Mouse (Mus musculus): ENCODE data around the gene Olfr357. TPM values are rescaled to one million over a fixed set of nuclear protein-coding genes. Genes with fewer than 3 reads are reported as not detected.

Gene Olfr357
- polyA plus RNA-seq (2015; fragmentation: Nextera tagmentation; extraction: Ambion mirVana) = not detected in 2 replicates

GRCm38 (mm10) chr2:36993527-36993926 lies at the start of gene Olfr357:
Olfr357 (plus strand) TSS chr2:36993827.
- Histone ChIP-seq H3K9ac (no peak within 1 kb of the TSS), H3K4me2 (no peak within 1 kb of the TSS), H3K27ac (no peak within 1 kb of the TSS), H3K27me3 (no peaks in the 10 kb centered on the region), H3K9me3 (peaks cover 2% of the 10 kb centered on the region; the same call in 1 of the 2 replicates), H3K4me3 (no peak within 1 kb of the TSS), H3K4me1 (no peaks in the 10 kb centered on the region), H3K36me3 (no peaks in the 10 kb centered on the region)
- ATAC-seq (ENCODE audit: insufficient number of reproducible peaks, insufficient read depth, low FRiP score, low TSS enrichment, low read depth) = no peak
- WGBS = 55% methylated on average over 1 of the region's 1 CpGs

- ATAC-seq (ENCODE audit: insufficient number of reproducible peaks, insufficient read depth, low FRiP score, low TSS enrichment, low read depth) = no peak
- H3K9me3 ChIP-seq = peaks cover 2% of the 10 kb centered on the region; the same call in 1 of the 2 replicates
- WGBS = 84% methylated on average over 1 of the region's 1 CpGs
- no peaks in the 10 kb centered on the region for H3K4me1 ChIP-seq
- H3K36me3 ChIP-seq = no peaks in the 10 kb centered on the region
- H3K27me3 ChIP-seq = no peaks in the 10 kb centered on the region
- H3K4me2 ChIP-seq = no peak overlapping the region
- no peak overlapping the region for H3K27ac ChIP-seq
- H3K9ac ChIP-seq = no peak overlapping the region
- no peak overlapping the region for H3K4me3 ChIP-seq
Measured at GRCm38 (mm10) chr2:36997030-36997429, 3.4 kb downstream of the Olfr357 start.

- no peak for ATAC-seq (ENCODE audit: insufficient number of reproducible peaks, insufficient read depth, low FRiP score, low TSS enrichment, low read depth)
Measured at GRCm38 (mm10) chr2:37009235-37009634, 15.6 kb downstream of the Olfr357 start, which contains the start of gene Olfr358. Olfr358 (minus strand) TSS chr2:37009335.

More at GRCm38 (mm10) chr2:37009235-37009634, 15.6 kb downstream of the Olfr357 start, which contains the start of gene Olfr358:
- no peaks in the 10 kb centered on the region for H3K27me3 ChIP-seq
- no peaks in the 10 kb centered on the region for H3K36me3 ChIP-seq
- no peaks in the 10 kb centered on the region for H3K4me1 ChIP-seq
- no peak within 1 kb of the TSS for H3K27ac ChIP-seq
- H3K4me2 ChIP-seq = no peak within 1 kb of the TSS
- H3K4me3 ChIP-seq = no peak within 1 kb of the TSS
- no peak within 1 kb of the TSS for H3K9ac ChIP-seq
- H3K9me3 ChIP-seq = peaks cover 11% of the 10 kb centered on the region; the same call in 1 of the 2 replicates

Other genes with a start within 250 kb of the Olfr357 start
- gene Olfr348, start 209.6 kb upstream of the Olfr357 start, polyA plus RNA-seq (2015; fragmentation: Nextera tagmentation; extraction: Ambion mirVana) = not detected in 2 replicates
- not detected in 2 replicates for gene Olfr50, start 203.3 kb upstream of the Olfr357 start, polyA plus RNA-seq (2015; fragmentation: Nextera tagmentation; extraction: Ambion mirVana)
- not detected in 2 replicates for gene Olfr3, start 176.8 kb upstream of the Olfr357 start, polyA plus RNA-seq (2015; fragmentation: Nextera tagmentation; extraction: Ambion mirVana)
- gene Olfr350, start 147.5 kb upstream of the Olfr357 start, polyA plus RNA-seq (2015; fragmentation: Nextera tagmentation; extraction: Ambion mirVana) = not detected in 2 replicates
- gene Olfr351, start 131.2 kb upstream of the Olfr357 start, polyA plus RNA-seq (2015; fragmentation: Nextera tagmentation; extraction: Ambion mirVana) = not detected in 2 replicates
- gene Olfr352, start 125.4 kb upstream of the Olfr357 start, polyA plus RNA-seq (2015; fragmentation: Nextera tagmentation; extraction: Ambion mirVana) = not detected in 2 replicates
- gene Olfr353, start 100.9 kb upstream of the Olfr357 start, polyA plus RNA-seq (2015; fragmentation: Nextera tagmentation; extraction: Ambion mirVana) = not detected in 2 replicates
- not detected in 2 replicates for gene Olfr354, start 88.1 kb upstream of the Olfr357 start, polyA plus RNA-seq (2015; fragmentation: Nextera tagmentation; extraction: Ambion mirVana)
- not detected in 2 replicates for gene Olfr355, start 64.9 kb upstream of the Olfr357 start, polyA plus RNA-seq (2015; fragmentation: Nextera tagmentation; extraction: Ambion mirVana)
- not detected in 2 replicates for gene Olfr356, start 56.7 kb upstream of the Olfr357 start, polyA plus RNA-seq (2015; fragmentation: Nextera tagmentation; extraction: Ambion mirVana)
- not detected in 2 replicates for gene Olfr358, start 15.5 kb downstream of the Olfr357 start, polyA plus RNA-seq (2015; fragmentation: Nextera tagmentation; extraction: Ambion mirVana)
- not detected in 2 replicates for gene Olfr360, start 71.9 kb downstream of the Olfr357 start, polyA plus RNA-seq (2015; fragmentation: Nextera tagmentation; extraction: Ambion mirVana)
- not detected in 2 replicates for gene Olfr361, start 95.5 kb downstream of the Olfr357 start, polyA plus RNA-seq (2015; fragmentation: Nextera tagmentation; extraction: Ambion mirVana)
- gene Olfr362, start 124.1 kb downstream of the Olfr357 start, polyA plus RNA-seq (2015; fragmentation: Nextera tagmentation; extraction: Ambion mirVana) = not detected in 2 replicates
- 0.10 TPM in 1 of 2 replicates, not detected in the other for gene Olfr364-ps1, start 145.5 kb downstream of the Olfr357 start, polyA plus RNA-seq (2015; fragmentation: Nextera tagmentation; extraction: Ambion mirVana)
- gene Olfr365, start 194.4 kb downstream of the Olfr357 start, polyA plus RNA-seq (2015; fragmentation: Nextera tagmentation; extraction: Ambion mirVana) = not detected in 2 replicates
- not detected in 2 replicates for gene Olfr366, start 217.7 kb downstream of the Olfr357 start, polyA plus RNA-seq (2015; fragmentation: Nextera tagmentation; extraction: Ambion mirVana)

Data from embryonic facial prominence, embryonic 13.5 days (tissue).